Comparison of ENCODE assay signal across 8 mouse cellular contexts in genomic region chr8:121532381-121532780, GRCm38 (mm10). TPM values are rescaled to one million over a fixed set of nuclear protein-coding genes. Genes with fewer than 3 reads are reported as not detected.
DNase-seq lines count a peak whose midpoint lies in the region; ATAC-seq and TF ChIP-seq lines count a peak whose summit lies in the region.

No protein-coding gene starts in this region.

- DNase-seq in gastrocnemius, adult 2 months: no peak
- DNase-seq in gastrocnemius, postnatal 10 days: no peak
- DNase-seq in ovary, postnatal 14 days (ENCODE audit: low spot score): peak; percentile 18
- DNase-seq in ovary, postnatal 10 days (ENCODE audit: low spot score): no peak
- DNase-seq in retina, postnatal 1 day: peak; percentile 66
- DNase-seq in gastrocnemius, postnatal 14 days: no peak

- no peak overlapping the region for H3K4me3 ChIP-seq in gastrocnemius, adult 2 months

- intact Hi-C loops in gastrocnemius, adult 2 months (cut with DNase I): no loop called here
- intact Hi-C loops in gastrocnemius, postnatal 14 days (cut with DNase I; ENCODE audit: low total_unique reads): no loop called here

- TF ChIP-seq CTCF in gastrocnemius, adult 2 months (IDR thresholded peaks at IDR 0.05): peak; percentile 61

- H3K27ac ChIP-seq in gastrocnemius, adult 2 months: no peak overlapping the region

- ATAC-seq in erythroblast, adult 5-6 weeks (replicated peaks; ENCODE audit: low FRiP score, poor library complexity, severe bottlenecking): peak; percentile 52; the same call in 1 of the 2 replicates
- ATAC-seq in cerebellum, adult (ENCODE audit: insufficient number of reproducible peaks, low FRiP score, low TSS enrichment): no peak

RNA-seq across cellular contexts. Expression of gene 1700018B08Rik, which starts 11.7 kb away (rescaled TPM):
- total RNA-seq in gastrocnemius, adult 2 months (2021): not detected
- not detected for total RNA-seq in gastrocnemius, postnatal 10 days (2021)
- not detected in 2 replicates for total RNA-seq in erythroblast, adult 5-6 weeks (2015; ENCODE audit: low replicate concordance)
- not detected in 2 replicates for total RNA-seq in erythroblast, adult 5-6 weeks (2017; ENCODE audit: low replicate concordance)
- not detected for total RNA-seq in gastrocnemius, postnatal 14 days (2021)

RNA-seq across cellular contexts. Expression of gene Fbxo31, which starts 46.2 kb away (rescaled TPM):
- 100 to 1,000 TPM; 141 to 165 TPM for total RNA-seq in gastrocnemius, adult 2 months (2021)
- total RNA-seq in gastrocnemius, postnatal 10 days (2021): 10 to 100 TPM; 59.6 to 70.3 TPM
- total RNA-seq in erythroblast, adult 5-6 weeks (2015; ENCODE audit: low replicate concordance): 1.0 and 7.7 TPM in 2 replicates
- 2.5 and 4.3 TPM in 2 replicates for total RNA-seq in erythroblast, adult 5-6 weeks (2017; ENCODE audit: low replicate concordance)
- total RNA-seq in gastrocnemius, postnatal 14 days (2021): 10 to 100 TPM; 75.2 to 89.8 TPM

RNA-seq across cellular contexts. Expression of gene Map1lc3b, which starts 57.8 kb away (rescaled TPM):
- 100 to 1,000 TPM; 166 to 175 TPM for total RNA-seq in gastrocnemius, adult 2 months (2021)
- total RNA-seq in gastrocnemius, postnatal 10 days (2021): 100 to 1,000 TPM; 101 to 106 TPM
- 194 and 223 TPM in 2 replicates for total RNA-seq in erythroblast, adult 5-6 weeks (2015; ENCODE audit: low replicate concordance)
- 274 and 282 TPM in 2 replicates for total RNA-seq in erythroblast, adult 5-6 weeks (2017; ENCODE audit: low replicate concordance)
- 100 to 1,000 TPM; 102 to 136 TPM for total RNA-seq in gastrocnemius, postnatal 14 days (2021)

Comparison
In these comparisons a context has a peak if more than half of its experiments do, and no peak if none do; other contexts are left out.
1. DNase-seq: peak in ovary, postnatal 14 days (single experiment) and retina, postnatal 1 day (single experiment); none in gastrocnemius, adult 2 months (single experiment), gastrocnemius, postnatal 10 days (single experiment), ovary, postnatal 10 days (single experiment) and gastrocnemius, postnatal 14 days (single experiment).
2. RNA of gene Fbxo31, which starts 46.2 kb away (total RNA-seq): 141 to 165 TPM in gastrocnemius, adult 2 months, 75.2 to 89.8 TPM in gastrocnemius, postnatal 14 days and 59.6 to 70.3 TPM in gastrocnemius, postnatal 10 days; 1.0 to 7.7 TPM in erythroblast, adult 5-6 weeks; every median in the first group is over 4 times any median in the second.